Mouse (Mus musculus) left cerebral cortex, adult 18-20 months (tissue): ENCODE results near the gene Psmd14. TPM values are rescaled to one million over a fixed set of nuclear protein-coding genes. Genes with fewer than 3 reads are reported as not detected.

Source experiments
- DNase-seq, 2 experiments: peaks; one replicate each; pipeline ENCODE4 v3.0.0; 2021 to 2022; ENCODE audit warnings: low spot score in 2 of 2, mixed read lengths in 1 of 2
- microRNA-seq, 2 experiments: library from miRNA; unstranded; fragments of <30 nt; microRNA quantifications; one replicate each; pipeline ENCODE4 v1.2.0; 2021
- total RNA-seq, 2 experiments: library from RNA; stranded (reverse); gene quantifications; 2 replicates each; pipeline ENCODE4 v1.2.3; 2021

Psmd14 gene
- total RNA-seq, 2 experiments from 2014 or later = 105 to 107 TPM

DNA sequence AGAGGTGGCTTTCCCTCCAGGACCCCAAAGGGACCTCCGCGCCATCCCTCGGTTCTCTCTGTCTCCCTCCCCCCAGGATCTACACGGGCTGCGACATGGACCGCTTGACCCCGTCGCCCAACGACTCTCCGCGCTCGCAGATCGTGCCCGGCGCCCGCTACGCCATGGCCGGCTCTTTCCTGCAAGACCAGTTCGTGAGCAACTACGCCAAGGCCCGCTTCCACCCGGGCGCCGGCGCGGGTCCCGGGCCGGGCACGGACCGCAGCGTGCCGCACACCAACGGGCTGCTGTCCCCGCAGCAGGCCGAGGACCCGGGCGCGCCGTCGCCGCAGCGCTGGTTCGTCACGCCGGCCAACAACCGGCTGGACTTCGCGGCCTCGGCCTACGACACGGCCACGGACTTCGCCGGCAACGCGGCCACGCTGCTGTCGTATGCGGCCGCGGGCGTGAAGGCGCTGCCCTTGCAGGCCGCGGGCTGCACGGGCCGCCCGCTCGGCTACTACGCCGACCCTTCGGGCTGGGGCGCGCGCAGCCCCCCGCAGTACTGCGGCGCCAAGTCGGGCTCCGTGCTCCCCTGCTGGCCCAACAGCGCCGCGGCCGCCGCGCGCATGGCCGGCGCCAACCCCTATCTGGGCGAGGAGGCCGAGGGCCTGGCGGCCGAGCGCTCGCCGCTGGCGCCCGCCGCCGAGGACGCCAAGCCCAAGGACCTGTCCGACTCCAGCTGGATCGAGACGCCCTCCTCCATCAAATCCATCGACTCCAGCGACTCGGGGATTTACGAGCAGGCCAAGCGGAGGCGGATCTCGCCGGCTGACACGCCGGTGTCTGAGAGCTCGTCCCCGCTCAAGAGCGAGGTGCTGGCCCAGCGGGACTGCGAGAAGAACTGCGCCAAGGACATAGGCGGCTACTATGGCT, 100.3 kb downstream of the Psmd14 start:
- DNase-seq = peak in 1 of 2 experiments; percentile 47

DNA sequence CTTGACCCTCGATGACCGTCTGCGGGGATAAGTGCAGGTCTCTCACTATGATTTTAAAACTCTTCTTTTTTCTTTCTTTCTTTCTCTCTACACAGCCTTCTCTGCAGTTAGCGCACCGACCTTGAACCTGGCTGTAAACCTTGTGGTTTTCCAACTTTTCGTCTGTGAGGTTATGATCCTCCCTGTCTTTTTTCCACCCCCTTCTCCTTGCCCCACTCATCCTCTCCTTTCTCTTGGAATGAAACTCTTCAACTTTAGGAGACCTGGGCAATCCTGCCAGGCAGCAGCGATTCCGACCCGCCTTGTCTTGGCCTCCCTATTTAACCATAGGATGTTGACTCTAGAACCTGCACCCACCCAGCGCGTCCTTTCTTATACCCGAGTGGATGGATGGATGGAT, 101.0 kb downstream of the Psmd14 start:
- DNase-seq = no peak

DNA sequence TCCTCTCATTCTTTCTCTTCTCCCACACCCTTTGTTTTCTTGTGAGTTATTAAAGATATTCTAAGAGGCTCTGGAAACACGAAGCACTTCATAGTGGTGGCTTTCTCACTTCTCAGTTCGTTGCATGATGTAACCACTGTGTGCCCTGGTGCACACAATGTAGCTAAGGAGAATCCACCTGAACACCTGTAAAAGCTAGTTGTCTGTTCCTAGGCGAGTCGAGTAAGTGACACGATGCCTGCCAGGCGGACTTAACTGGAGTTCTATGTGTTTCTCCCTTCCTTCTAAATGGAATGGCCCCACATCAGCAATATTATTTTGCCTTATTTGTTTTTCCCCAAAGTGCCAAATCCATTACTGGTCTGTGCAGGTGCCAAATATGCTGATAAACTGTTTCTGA, 101.6 kb downstream of the Psmd14 start:
- DNase-seq = no peak

DNA sequence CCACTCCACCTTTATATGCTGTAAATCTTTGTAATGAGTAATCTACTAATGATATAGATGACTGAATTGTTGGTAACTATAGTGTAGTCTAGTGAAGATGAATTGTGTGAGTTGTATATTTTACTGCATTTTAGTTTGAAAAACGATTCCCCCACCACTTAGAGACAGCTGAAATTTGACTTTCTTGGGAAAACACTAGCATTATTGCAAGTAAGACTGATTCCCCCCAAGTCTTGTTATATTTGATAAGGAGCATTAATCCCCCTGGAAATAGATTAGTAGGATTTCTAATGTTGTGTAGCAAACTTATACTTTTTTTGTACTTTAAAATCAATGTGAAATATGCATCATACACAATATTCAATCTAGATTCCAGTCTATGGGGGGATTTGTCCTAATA, 102.0 kb downstream of the Psmd14 start:
- DNase-seq = no peak

GRCm38 (mm10) chr2:61814548-61815473, 103.3 kb downstream of the Psmd14 start:
- peak in 1 of 2 experiments; percentile 39 for DNase-seq

GRCm38 (mm10) chr2:61815583-61816313, 104.3 kb downstream of the Psmd14 start:
- peak; percentile 61 to 70 for DNase-seq

GRCm38 (mm10) chr2:61818197-61818596, 106.7 kb downstream of the Psmd14 start:
- no peak for DNase-seq

GRCm38 (mm10) chr2:61820203-61820602, 108.7 kb downstream of the Psmd14 start:
- no peak for DNase-seq

GRCm38 (mm10) chr2:61823426-61824140, 112.1 kb downstream of the Psmd14 start:
- DNase-seq = no peak

GRCm38 (mm10) chr2:61837243-61837806, 125.8 kb downstream of the Psmd14 start:
- no peak for DNase-seq

Small RNA genes lying within 50 kb of the gene (microRNA-seq; reads per million reads assigned to microRNA genes)
- 0 reads per million in 2 experiments for gene Gm22403

Other genes with a start within 250 kb of the Psmd14 start
- 10 to 100 TPM; 27.0 to 29.4 TPM for gene Tank, start 133.1 kb upstream of the Psmd14 start, total RNA-seq
- 100 to 1,000 TPM; 121 to 122 TPM for gene Tbr1, start 91.2 kb downstream of the Psmd14 start, total RNA-seq